Mouse (Mus musculus) neutrophil, adult 65 days (primary cell): ENCODE data around the gene Dcaf11. TPM values are rescaled to one million over a fixed set of nuclear protein-coding genes. Genes with fewer than 3 reads are reported as not detected.

ENCODE experiments used
- total RNA-seq: library from RNA; stranded (reverse); gene quantifications from 2 replicates; pipeline ENCODE4 v1.2.4, GENCODE M21; 2023

Gene Dcaf11
- total RNA-seq, result 44.0 and 53.0 TPM in 2 replicates

GRCm38 (mm10) chr14:55559799-55560201 is at the start of gene Dcaf11:
TSS of gene Dcaf11 (plus strand) at chr14:55560006.

GRCm38 (mm10) chr14:55510125-55510731 is 49.6 kb upstream of the Dcaf11 start, which contains the start of gene Cpne6:
TSS of gene Cpne6 (plus strand) at chr14:55510445.

GRCm38 (mm10) chr14:55524785-55525184 is 35.0 kb upstream of the Dcaf11 start, which contains the start of gene Nrl:
TSS of gene Nrl (minus strand) at chr14:55524981.

GRCm38 (mm10) chr14:55540067-55540786 is 19.6 kb upstream of the Dcaf11 start, which contains the start of gene Pck2:
TSS of gene Pck2 (plus strand) at chr14:55540266.

GRCm38 (mm10) chr14:55560202-55561073 is 632 bp downstream of the Dcaf11 start, which contains the start of gene A730061H03Rik:
TSS of gene A730061H03Rik (minus strand) at chr14:55560406.

GRCm38 (mm10) chr14:55575302-55575701 is 15.5 kb downstream of the Dcaf11 start, which contains the start of gene Fitm1:
TSS of gene Fitm1 (plus strand) at chr14:55575617.

GRCm38 (mm10) chr14:55577871-55578667 is 18.3 kb downstream of the Dcaf11 start, which contains the start of gene Psme1:
TSS of gene Psme1 (plus strand) at chr14:55578123.

GRCm38 (mm10) chr14:55584702-55585565 is 25.1 kb downstream of the Dcaf11 start, which contains the start of gene Emc9:
TSS of gene Emc9 (minus strand) at chr14:55585302.

GRCm38 (mm10) chr14:55590748-55591330 is 31.0 kb downstream of the Dcaf11 start, which contains the start of gene Psme2:
TSS of gene Psme2 (minus strand) at chr14:55591113.

GRCm38 (mm10) chr14:55591331-55591891 is 31.6 kb downstream of the Dcaf11 start, which contains the start of gene Rnf31:
TSS of gene Rnf31 (plus strand) at chr14:55591708.

GRCm38 (mm10) chr14:55603271-55603632 is 43.4 kb downstream of the Dcaf11 start, which contains the start of gene Irf9:
TSS of gene Irf9 (plus strand) at chr14:55603571.

GRCm38 (mm10) chr14:55617822-55618221 is 58.0 kb downstream of the Dcaf11 start, which contains the start of gene Rec8:
TSS of gene Rec8 (plus strand) at chr14:55618037.

Other genes with a start within 250 kb of the Dcaf11 start
- gene Dhrs4, start 81.2 kb upstream of the Dcaf11 start, total RNA-seq, result 12.9 and 13.7 TPM in 2 replicates
- not detected in 2 replicates for gene Carmil3, start 69.4 kb upstream of the Dcaf11 start, total RNA-seq
- gene Cpne6, start 49.6 kb upstream of the Dcaf11 start, total RNA-seq, result not detected in 2 replicates
- not detected in 2 replicates for gene Nrl, start 35.0 kb upstream of the Dcaf11 start, total RNA-seq
- gene Pck2, start 19.7 kb upstream of the Dcaf11 start, total RNA-seq, result 14.4 and 20.4 TPM in 2 replicates
- gene A730061H03Rik, start 400 bp downstream of the Dcaf11 start, total RNA-seq, result 1.2 and 2.0 TPM in 2 replicates
- not detected in 2 replicates for gene Fitm1, start 15.6 kb downstream of the Dcaf11 start, total RNA-seq
- gene Psme1, start 18.1 kb downstream of the Dcaf11 start, total RNA-seq, result 122 and 139 TPM in 2 replicates
- gene Emc9, start 25.3 kb downstream of the Dcaf11 start, total RNA-seq, result 1.5 and 1.8 TPM in 2 replicates
- 174 and 199 TPM in 2 replicates for gene Psme2, start 31.1 kb downstream of the Dcaf11 start, total RNA-seq
- gene Rnf31, start 31.7 kb downstream of the Dcaf11 start, total RNA-seq, result 49.9 and 68.0 TPM in 2 replicates
- 49.8 and 55.5 TPM in 2 replicates for gene Irf9, start 43.6 kb downstream of the Dcaf11 start, total RNA-seq
- 0.22 TPM in 1 of 2 replicates, not detected in the other for gene Rec8, start 58.0 kb downstream of the Dcaf11 start, total RNA-seq
- 10.0 and 12.5 TPM in 2 replicates for gene Ipo4, start 76.0 kb downstream of the Dcaf11 start, total RNA-seq
- gene Gm49378, start 77.9 kb downstream of the Dcaf11 start, total RNA-seq, result 1.5 and 2.2 TPM in 2 replicates
- gene Tm9sf1, start 83.8 kb downstream of the Dcaf11 start, total RNA-seq, result 29.1 and 33.0 TPM in 2 replicates
- 1.3 and 1.7 TPM in 2 replicates for gene Tssk4, start 90.2 kb downstream of the Dcaf11 start, total RNA-seq
- gene Mdp1, start 100.5 kb downstream of the Dcaf11 start, total RNA-seq, result 9.4 and 11.2 TPM in 2 replicates
- 12.0 and 12.3 TPM in 2 replicates for gene Gmpr2, start 111.9 kb downstream of the Dcaf11 start, total RNA-seq
- 129 and 152 TPM in 2 replicates for gene Nedd8, start 112.1 kb downstream of the Dcaf11 start, total RNA-seq
- gene Tinf2, start 121.8 kb downstream of the Dcaf11 start, total RNA-seq, result 47.7 and 63.8 TPM in 2 replicates
- 2.1 and 2.6 TPM in 2 replicates for gene Tgm1, start 153.9 kb downstream of the Dcaf11 start, total RNA-seq
- gene Rabggta, start 162.3 kb downstream of the Dcaf11 start, total RNA-seq, result 23.7 and 38.4 TPM in 2 replicates
- 47.8 and 56.7 TPM in 2 replicates for gene Dhrs1, start 185.7 kb downstream of the Dcaf11 start, total RNA-seq
- 12.1 and 17.3 TPM in 2 replicates for gene Nop9, start 185.7 kb downstream of the Dcaf11 start, total RNA-seq
- gene Cideb, start 198.5 kb downstream of the Dcaf11 start, total RNA-seq, result 0.77 TPM in 1 of 2 replicates, not detected in the other
- 0.43 and 1.0 TPM in 2 replicates for gene Ltb4r2, start 201.4 kb downstream of the Dcaf11 start, total RNA-seq
- 203 and 207 TPM in 2 replicates for gene Ltb4r1, start 206.0 kb downstream of the Dcaf11 start, total RNA-seq
- 0.63 TPM in 1 of 2 replicates, not detected in the other for gene Adcy4, start 224.1 kb downstream of the Dcaf11 start, total RNA-seq
- 42.5 and 50.7 TPM in 2 replicates for gene Ripk3, start 228.9 kb downstream of the Dcaf11 start, total RNA-seq